Comparison of ENCODE assay signal across 9 mouse cellular contexts in genomic region chr5:92127141-92127625, GRCm38 (mm10). TPM values are rescaled to one million over a fixed set of nuclear protein-coding genes. Genes with fewer than 3 reads are reported as not detected.
DNase-seq lines count a peak whose midpoint lies in the region; ATAC-seq lines count a peak whose summit lies in the region.
"Had no signal": no experiment of that assay in that cellular context is flagged by ENCODE, and none has a peak within 500 bp of the region (broad histone marks: within the 10 kb centered on the region; RNA-seq: fewer than 3 reads in every experiment).

No protein-coding gene starts in this region.

- peaks cover 18% of the 10 kb centered on the region for H3K36me3 ChIP-seq in neural tube, embryonic 12.5 days
- peaks cover 8% of the 10 kb centered on the region; the same call in 1 of the 2 replicates for H3K36me3 ChIP-seq in neural tube, embryonic 15.5 days
- peaks cover 31% of the 10 kb centered on the region for H3K36me3 ChIP-seq in limb, embryonic 13.5 days

- H3K27me3 ChIP-seq in neural tube, embryonic 12.5 days (replicated peaks): no peaks in the 10 kb centered on the region
- H3K27me3 ChIP-seq in neural tube, embryonic 15.5 days (replicated peaks): no peaks in the 10 kb centered on the region
- no peaks in the 10 kb centered on the region for H3K27me3 ChIP-seq in limb, embryonic 13.5 days

- ATAC-seq in neural tube, embryonic 12.5 days (ENCODE audit: low FRiP score, low read depth): peak; percentile 21; the same call in 1 of the 2 replicates
- no peak for ATAC-seq in neural tube, embryonic 15.5 days (ENCODE audit: low FRiP score)
- ATAC-seq in limb, embryonic 13.5 days (ENCODE audit: low FRiP score, low read depth): peak; percentile 61; the same call in 1 of the 2 replicates

- H3K9me3 ChIP-seq in neural tube, embryonic 12.5 days: 0 out of 2 replicates have a peak, but pooled peaks cover 4% of the 10 kb centered on the region
- H3K9me3 ChIP-seq in neural tube, embryonic 15.5 days (replicated peaks): no peaks in the 10 kb centered on the region
- no peaks in the 10 kb centered on the region for H3K9me3 ChIP-seq in limb, embryonic 13.5 days

- no peak overlapping the region for H3K4me3 ChIP-seq in neural tube, embryonic 12.5 days
- no peak overlapping the region for H3K4me3 ChIP-seq in neural tube, embryonic 15.5 days (replicated peaks)
- H3K4me3 ChIP-seq in limb, embryonic 13.5 days: no peak overlapping the region

- peaks cover 4% of the 10 kb centered on the region; the same call in 1 of the 2 replicates for H3K4me1 ChIP-seq in neural tube, embryonic 12.5 days
- 0 out of 2 replicates have a peak, but pooled peaks cover 4% of the 10 kb centered on the region for H3K4me1 ChIP-seq in neural tube, embryonic 15.5 days
- H3K4me1 ChIP-seq in limb, embryonic 13.5 days: peaks cover 11% of the 10 kb centered on the region

- 75% methylated on average over 9 of the region's 9 CpGs for WGBS in neural tube, embryonic 12.5 days
- 71% methylated on average over 9 of the region's 9 CpGs for WGBS in neural tube, embryonic 15.5 days
- WGBS in limb, embryonic 13.5 days: 68% methylated on average over 9 of the region's 9 CpGs

- peak; percentile 24 for DNase-seq in adrenal gland, postnatal 14 days
- no peak for DNase-seq in adrenal gland, adult 8-10 months
- peak; percentile 86 for DNase-seq in testis, postnatal 14 days (ENCODE audit: low spot score)
- no peak for DNase-seq in embryo, embryonic 10.5 days (ENCODE audit: low spot score)
- DNase-seq in kidney, adult 11 months: no peak
- DNase-seq: midbrain, embryonic 14.5 days had no signal

- H3K9ac ChIP-seq in neural tube, embryonic 12.5 days: no peak overlapping the region
- H3K9ac ChIP-seq in neural tube, embryonic 15.5 days (replicated peaks): no peak overlapping the region
- peak overlapping the region; percentile 20; the same call in 1 of the 2 replicates for H3K9ac ChIP-seq in limb, embryonic 13.5 days

- no peak overlapping the region for H3K27ac ChIP-seq in neural tube, embryonic 12.5 days
- H3K27ac ChIP-seq in neural tube, embryonic 15.5 days (replicated peaks): no peak overlapping the region
- peak overlapping the region; percentile 22; the same call in 1 of the 2 replicates for H3K27ac ChIP-seq in limb, embryonic 13.5 days

- H3K4me2 ChIP-seq in neural tube, embryonic 12.5 days (replicated peaks): 0 out of 2 replicates have a peak overlapping the region, but pooled peaks have one; percentile 12
- no peak overlapping the region for H3K4me2 ChIP-seq in neural tube, embryonic 15.5 days
- 0 out of 2 replicates have a peak overlapping the region, but pooled peaks have one; percentile 1 for H3K4me2 ChIP-seq in limb, embryonic 13.5 days (replicated peaks)

RNA-seq across cellular contexts. Expression of gene Uso1, which starts 10.6 kb away (rescaled TPM):
- total RNA-seq in adrenal gland, postnatal 14 days (2021): 72.1 and 77.0 TPM in 2 replicates
- 100 to 1,000 TPM in 1 of 4 experiments, 10 to 100 TPM in 3; 84.5 to 114 (median 92.1) TPM for total RNA-seq in adrenal gland, adult 8-10 months (2022)
- polyA plus RNA-seq in neural tube, embryonic 12.5 days (2016; fragmentation: Nextera tagmentation; extraction: Ambion mirVana): 52.3 and 53.1 TPM in 2 replicates
- polyA plus RNA-seq in neural tube, embryonic 15.5 days (2015; fragmentation: Nextera tagmentation; extraction: Ambion mirVana): 36.5 and 37.9 TPM in 2 replicates
- polyA plus RNA-seq in limb, embryonic 13.5 days (2015; fragmentation: Nextera tagmentation; extraction: Ambion mirVana): 50.1 and 53.2 TPM in 2 replicates

RNA-seq across cellular contexts. Expression of gene G3bp2, which starts 43.7 kb away (rescaled TPM):
- total RNA-seq in adrenal gland, postnatal 14 days (2021): 105 and 123 TPM in 2 replicates
- 100 to 1,000 TPM; 152 to 167 (median 162) TPM for total RNA-seq in adrenal gland, adult 8-10 months (2022)
- 327 and 357 TPM in 2 replicates for polyA plus RNA-seq in neural tube, embryonic 12.5 days (2016; fragmentation: Nextera tagmentation; extraction: Ambion mirVana)
- 325 and 357 TPM in 2 replicates for polyA plus RNA-seq in neural tube, embryonic 15.5 days (2015; fragmentation: Nextera tagmentation; extraction: Ambion mirVana)
- polyA plus RNA-seq in limb, embryonic 13.5 days (2015; fragmentation: Nextera tagmentation; extraction: Ambion mirVana): 201 and 209 TPM in 2 replicates

Comparison
In these comparisons a context has a peak if more than half of its experiments do, and no peak if none do; other contexts are left out.
1. DNase-seq: peak in adrenal gland, postnatal 14 days (single experiment) and testis, postnatal 14 days (single experiment); none in adrenal gland, adult 8-10 months (single experiment), embryo, embryonic 10.5 days (single experiment) and kidney, adult 11 months (single experiment).